Mouse (Mus musculus): ENCODE measurements around the gene Gns.
A peak's percentile ranks its signal among the peaks of the same experiment; 100 is the strongest.

Gene Gns

DNA sequence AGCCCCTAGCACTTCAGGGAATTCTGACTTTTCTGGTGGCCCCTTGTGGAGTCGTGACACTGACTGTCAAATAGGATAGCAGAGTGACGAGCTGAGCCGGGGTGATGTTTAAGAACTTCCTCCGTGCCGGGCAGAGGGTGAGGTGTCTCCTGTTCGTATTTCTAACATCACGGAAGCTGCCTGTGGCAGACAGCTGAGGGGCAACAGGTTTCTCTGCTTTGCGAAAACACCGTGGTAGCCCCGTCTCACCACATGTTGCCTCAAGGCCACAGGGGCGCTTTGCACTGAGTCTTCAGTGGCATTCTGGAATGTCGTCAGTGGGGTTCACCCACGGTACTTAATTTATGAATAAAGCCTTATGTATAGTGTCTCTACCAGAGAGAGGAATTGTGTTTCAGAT lies 2.4 kb downstream of the Gns start:
- DNase-seq = no peak

- no peak for DNase-seq
Observed at GRCm38 (mm10) chr10:121367780-121368179, 2.9 kb downstream of the Gns start.

DNA sequence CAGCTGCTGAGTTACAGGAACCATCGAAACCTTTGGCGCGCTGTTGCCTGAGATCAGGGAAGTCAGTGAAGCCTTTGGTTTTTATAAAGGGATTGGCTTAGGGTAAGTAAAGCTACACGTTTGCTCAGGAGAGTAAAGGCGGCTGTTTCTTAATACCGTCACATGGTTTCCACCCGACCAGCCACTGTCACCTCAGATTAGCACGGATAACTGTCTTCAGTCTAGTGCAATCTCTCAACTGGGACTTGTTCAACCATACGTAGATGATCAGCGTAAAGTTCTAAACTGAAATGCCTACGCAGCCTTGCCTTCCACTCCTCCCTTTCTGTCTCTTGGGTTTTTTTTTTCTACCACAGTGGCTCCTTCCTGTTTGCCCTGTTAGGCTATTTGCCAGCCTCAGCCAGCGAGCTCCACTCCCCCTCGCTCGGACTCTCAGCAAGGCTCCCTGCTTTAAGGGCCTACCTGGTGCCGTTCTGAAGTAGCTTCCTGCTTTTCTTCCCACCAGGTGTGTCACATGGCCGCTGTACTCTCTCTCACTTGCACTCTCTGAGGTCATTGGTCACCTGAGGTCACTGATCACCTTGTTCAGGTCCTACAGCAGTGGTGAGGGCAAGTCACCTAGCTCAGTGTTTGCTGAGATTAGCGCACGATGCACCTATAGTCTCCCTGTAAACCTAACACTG lies 4.0 kb downstream of the Gns start:
- no peak for DNase-seq

- no peak for DNase-seq
Observed at GRCm38 (mm10) chr10:121370777-121371176, 5.9 kb downstream of the Gns start.

GRCm38 (mm10) chr10:121374013-121374412 lies 9.1 kb downstream of the Gns start:
- DNase-seq = no peak

GRCm38 (mm10) chr10:121374693-121375620 lies 10.1 kb downstream of the Gns start:
- no peak for DNase-seq

- DNase-seq = no peak
Observed at GRCm38 (mm10) chr10:121375649-121376493, 11.0 kb downstream of the Gns start.

- DNase-seq = no peak
Observed at GRCm38 (mm10) chr10:121376530-121377271, 11.8 kb downstream of the Gns start.

DNA sequence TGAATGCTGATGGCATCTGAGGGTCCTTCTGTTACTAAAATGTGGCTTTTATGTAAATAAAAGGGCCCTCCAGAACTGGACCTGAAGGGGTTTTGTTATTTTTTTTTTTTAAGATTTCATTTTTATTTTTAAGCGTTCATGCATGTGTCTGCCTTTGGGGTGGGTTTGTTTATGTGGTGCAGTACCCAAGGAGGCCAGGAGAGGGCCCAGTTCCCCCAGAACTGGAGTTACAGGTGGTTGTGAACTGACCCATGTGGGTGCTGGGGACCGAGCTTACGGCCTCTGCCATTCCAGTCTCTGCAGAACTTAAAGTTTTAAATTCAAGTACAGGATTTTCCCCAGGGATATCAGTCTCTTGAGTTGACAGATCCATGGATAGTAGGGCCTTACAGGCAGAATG lies 14.5 kb downstream of the Gns start:
- no peak for DNase-seq

GRCm38 (mm10) chr10:121381280-121381679 lies 16.4 kb downstream of the Gns start:
- no peak for DNase-seq

GRCm38 (mm10) chr10:121384710-121385109 lies 19.8 kb downstream of the Gns start:
- no peak for DNase-seq

- DNase-seq = no peak
Observed at GRCm38 (mm10) chr10:121385695-121386094, 20.8 kb downstream of the Gns start.

GRCm38 (mm10) chr10:121386347-121386746 lies 21.5 kb downstream of the Gns start:
- DNase-seq = no peak

DNA sequence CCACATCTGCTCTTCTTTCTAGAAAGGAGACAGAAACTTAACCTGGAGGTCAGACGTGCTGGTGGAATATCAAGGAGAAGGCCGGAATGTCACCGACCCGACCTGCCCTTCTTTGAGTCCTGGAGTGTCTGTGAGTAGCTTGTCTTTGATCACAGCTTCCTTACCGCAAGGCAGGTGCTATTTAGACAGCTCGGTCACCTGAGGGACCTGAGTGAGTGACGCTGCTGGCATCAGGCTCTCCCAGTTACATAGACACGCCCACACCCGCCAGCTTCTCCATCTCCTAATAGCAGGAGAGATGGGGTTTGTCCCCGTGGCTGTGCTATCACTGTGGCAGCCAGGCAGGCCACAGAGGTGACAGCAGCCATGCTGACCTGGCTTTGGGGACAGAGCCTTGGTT lies 25.7 kb downstream of the Gns start:
- no peak for DNase-seq

- peak; percentile 60 for DNase-seq
Observed at GRCm38 (mm10) chr10:121391901-121392300, 27.0 kb downstream of the Gns start.

DNA sequence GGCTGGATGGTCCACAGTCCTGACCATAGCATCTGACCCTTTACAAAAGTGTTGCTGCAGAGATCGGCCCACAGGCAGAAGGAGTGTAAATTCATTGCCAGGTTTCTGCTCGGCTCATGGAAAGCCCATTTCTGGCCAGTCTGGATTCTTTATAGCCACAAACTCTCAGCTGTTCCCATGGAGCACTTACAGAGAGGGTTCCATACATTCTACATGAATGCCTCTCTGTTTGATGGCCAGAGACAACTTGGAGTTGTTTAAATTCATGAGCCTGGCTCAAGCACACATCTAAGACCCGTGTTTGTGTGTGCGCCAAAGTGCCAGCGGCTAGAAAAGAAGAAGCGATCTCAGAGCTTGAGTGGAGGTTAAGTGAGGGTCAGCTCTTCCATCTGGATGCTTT lies 29.4 kb downstream of the Gns start:
- no peak for DNase-seq

GRCm38 (mm10) chr10:121394789-121395325 lies 30.0 kb downstream of the Gns start:
- DNase-seq = no peak

GRCm38 (mm10) chr10:121395542-121396176 lies 30.8 kb downstream of the Gns start:
- DNase-seq = no peak

GRCm38 (mm10) chr10:121398599-121398998 lies 33.7 kb downstream of the Gns start:
- no peak for DNase-seq

GRCm38 (mm10) chr10:121401005-121401404 lies 36.1 kb downstream of the Gns start:
- no peak for DNase-seq

DNA sequence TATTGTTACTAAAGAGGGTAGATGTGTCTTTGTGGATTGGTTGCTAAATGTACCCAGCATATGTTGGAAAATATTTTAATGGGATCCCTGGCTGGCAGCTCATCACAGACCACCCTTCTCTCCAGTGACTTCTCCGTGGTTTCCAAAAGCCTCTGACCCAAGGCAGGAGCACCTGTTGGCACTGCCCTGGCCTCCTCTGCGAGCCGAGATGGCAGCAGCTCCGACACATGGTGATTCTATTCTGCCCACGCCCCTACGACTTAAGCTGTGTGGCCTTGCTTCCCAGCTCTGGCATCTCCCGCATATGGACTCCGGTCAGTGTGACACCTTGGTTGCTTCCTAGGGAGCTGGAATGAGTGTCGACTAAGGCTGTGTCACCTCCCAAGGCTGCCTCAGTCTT lies 38.2 kb downstream of the Gns start:
- no peak for DNase-seq

DNA sequence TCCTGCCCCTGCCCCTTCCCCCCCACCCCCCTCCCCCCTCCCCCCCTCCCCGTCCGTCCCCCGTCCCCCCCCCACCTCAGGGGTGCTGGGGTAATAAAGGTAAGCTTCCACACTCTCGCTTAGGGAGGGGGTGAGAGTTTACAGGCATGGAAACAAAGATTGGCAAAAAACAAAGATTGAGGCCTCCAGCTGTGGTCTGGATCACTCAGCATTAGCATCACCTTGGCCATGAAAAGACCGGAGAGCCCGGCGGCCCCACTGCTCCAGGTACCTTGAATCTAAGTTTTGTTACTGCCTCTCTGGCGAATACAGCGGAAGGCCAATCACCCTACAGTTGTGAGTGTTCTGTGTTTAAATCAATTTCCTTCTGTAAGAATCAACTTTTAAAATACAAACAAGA lies 39.1 kb downstream of the Gns start:
- DNase-seq = no peak

All from cerebellum, adult 9-11 months (tissue).